23 mouse cellular contexts compared by ENCODE assay signal in genomic region chr12:11562891-11563290, GRCm38 (mm10).
DNase-seq lines count a peak whose midpoint lies in the region; ATAC-seq and TF ChIP-seq lines count a peak whose summit lies in the region.
"Had no signal": no experiment of that assay in that cellular context is flagged by ENCODE, and none has a peak within 500 bp of the region (broad histone marks: within the 10 kb centered on the region; RNA-seq: fewer than 3 reads in every experiment).

No protein-coding gene starts in this region.

- no peak overlapping the region for H3K9ac ChIP-seq in forebrain, embryonic 13.5 days
- H3K9ac ChIP-seq in forebrain, embryonic 14.5 days (ENCODE audit: low read length) = no peak overlapping the region
- H3K9ac ChIP-seq in forebrain, embryonic 16.5 days (replicated peaks; ENCODE audit: low read depth, low read length) = no peak overlapping the region

- no peak for DNase-seq in forebrain, embryonic 10.5 days (ENCODE audit: extremely low spot score, low spot score)
- peak; percentile 19 for DNase-seq in forebrain, embryonic 14.5 days (ENCODE audit: low spot score)
- DNase-seq in heart, embryonic 10.5 days (ENCODE audit: low spot score) = peak; percentile 70
- DNase-seq in heart, adult 18-20 months = no peak
- peak; percentile 26 for DNase-seq in brain, embryonic 14.5 days (ENCODE audit: low read depth)
- no peak for DNase-seq in cerebellum, adult 8-10 months
- DNase-seq: adrenal gland, adult 2 months; adrenal gland, adult 8-10 months; adrenal gland, postnatal 10 days; adrenal gland, postnatal 14 days; adrenal gland, postnatal 25 days; adrenal gland, postnatal 36 days; B cell, adult 2 months; cerebellum, adult 11 months; cerebellum, adult 11-12 months; cerebellum, adult 18-20 months had no signal

- H3K36me3 ChIP-seq in forebrain, embryonic 13.5 days (ENCODE audit: poor library complexity, severe bottlenecking) = no peaks in the 10 kb centered on the region
- no peaks in the 10 kb centered on the region for H3K36me3 ChIP-seq in forebrain, embryonic 10.5 days (replicated peaks)
- H3K36me3 ChIP-seq in forebrain, embryonic 14.5 days (ENCODE audit: control insufficient read depth, insufficient read depth, low read length) = no peaks in the 10 kb centered on the region
- H3K36me3 ChIP-seq in forebrain, embryonic 16.5 days (ENCODE audit: control insufficient read depth, insufficient read depth) = no peaks in the 10 kb centered on the region
- no peaks in the 10 kb centered on the region for H3K36me3 ChIP-seq in heart, embryonic 10.5 days
- H3K36me3 ChIP-seq: G1E had no signal

- no peak overlapping the region for H3K4me3 ChIP-seq in forebrain, embryonic 13.5 days
- H3K4me3 ChIP-seq in forebrain, embryonic 10.5 days = no peak overlapping the region
- H3K4me3 ChIP-seq in forebrain, embryonic 14.5 days (ENCODE audit: low read depth, low read length) = no peak overlapping the region
- H3K4me3 ChIP-seq in forebrain, embryonic 16.5 days (replicated peaks; ENCODE audit: low read length) = no peak overlapping the region
- no peak overlapping the region for H3K4me3 ChIP-seq in heart, embryonic 10.5 days

- 64% methylated on average over 6 of the region's 6 CpGs for WGBS in forebrain, embryonic 13.5 days
- 85% methylated on average over 6 of the region's 6 CpGs for WGBS in forebrain, embryonic 10.5 days
- 57% methylated on average over 6 of the region's 6 CpGs for WGBS in forebrain, embryonic 14.5 days
- WGBS in forebrain, embryonic 16.5 days = 64% methylated on average over 6 of the region's 6 CpGs
- 80% methylated on average over 6 of the region's 6 CpGs for WGBS in heart, embryonic 10.5 days

- peak; percentile 53; the same call in 1 of the 2 replicates for ATAC-seq in forebrain, embryonic 13.5 days
- peak; percentile 46 for ATAC-seq in forebrain, embryonic 14.5 days
- ATAC-seq in forebrain, embryonic 16.5 days = no peak
- ATAC-seq: activated CD4-positive, CD25-positive, alpha-beta regulatory T cell, adult 4 months; CD4-positive, CD25-positive, alpha-beta regulatory T cell, adult 4 months; Patski had no signal

- no peaks in the 10 kb centered on the region for H3K9me3 ChIP-seq in forebrain, embryonic 13.5 days (replicated peaks)
- H3K9me3 ChIP-seq in forebrain, embryonic 10.5 days = no peaks in the 10 kb centered on the region
- no peaks in the 10 kb centered on the region for H3K9me3 ChIP-seq in forebrain, embryonic 14.5 days (replicated peaks; ENCODE audit: control insufficient read depth, low read length)
- H3K9me3 ChIP-seq in forebrain, embryonic 16.5 days (ENCODE audit: control insufficient read depth, low read length) = no peaks in the 10 kb centered on the region
- no peaks in the 10 kb centered on the region for H3K9me3 ChIP-seq in heart, embryonic 10.5 days
- H3K9me3 ChIP-seq: G1E had no signal

- no peak for TF ChIP-seq POLR2A in brain, embryonic 14.5 days (IDR thresholded peaks at IDR 0.05; ENCODE audit: borderline replicate concordance, extremely low read depth, insufficient read depth, insufficient read length, poor library complexity, severe bottlenecking)

- H3K4me1 ChIP-seq in forebrain, embryonic 13.5 days = 0 out of 2 replicates have a peak, but pooled peaks cover 4% of the 10 kb centered on the region
- no peaks in the 10 kb centered on the region for H3K4me1 ChIP-seq in forebrain, embryonic 10.5 days
- H3K4me1 ChIP-seq in forebrain, embryonic 14.5 days (ENCODE audit: control insufficient read depth, insufficient read depth, low read length) = no peaks in the 10 kb centered on the region
- H3K4me1 ChIP-seq in forebrain, embryonic 16.5 days (replicated peaks; ENCODE audit: control insufficient read depth, insufficient read depth, low read length) = no peaks in the 10 kb centered on the region
- H3K4me1 ChIP-seq in heart, embryonic 10.5 days = no peaks in the 10 kb centered on the region

- TF ChIP-seq CTCF in brain, embryonic 14.5 days (IDR thresholded peaks at IDR 0.05; ENCODE audit: borderline replicate concordance, extremely low read depth, insufficient read depth, insufficient read length) = no peak

- H3K27ac ChIP-seq in forebrain, embryonic 13.5 days = no peak overlapping the region
- no peak overlapping the region for H3K27ac ChIP-seq in forebrain, embryonic 10.5 days
- H3K27ac ChIP-seq in forebrain, embryonic 14.5 days (ENCODE audit: low read depth, low read length) = no peak overlapping the region
- no peak overlapping the region for H3K27ac ChIP-seq in forebrain, embryonic 16.5 days (ENCODE audit: low read length)
- H3K27ac ChIP-seq in heart, embryonic 10.5 days = no peak overlapping the region

- no peaks in the 10 kb centered on the region for H3K27me3 ChIP-seq in forebrain, embryonic 13.5 days
- H3K27me3 ChIP-seq in forebrain, embryonic 10.5 days (ENCODE audit: poor library complexity, severe bottlenecking) = no peaks in the 10 kb centered on the region
- no peaks in the 10 kb centered on the region for H3K27me3 ChIP-seq in forebrain, embryonic 14.5 days (replicated peaks; ENCODE audit: control insufficient read depth, insufficient read depth, low read length)
- no peaks in the 10 kb centered on the region for H3K27me3 ChIP-seq in forebrain, embryonic 16.5 days (replicated peaks; ENCODE audit: control insufficient read depth, insufficient read depth, low read length)
- no peaks in the 10 kb centered on the region for H3K27me3 ChIP-seq in heart, embryonic 10.5 days (ENCODE audit: insufficient read depth, poor library complexity, severe bottlenecking)
- H3K27me3 ChIP-seq: CH12.LX had no signal

- H3K4me2 ChIP-seq in forebrain, embryonic 13.5 days = no peak overlapping the region
- H3K4me2 ChIP-seq in forebrain, embryonic 14.5 days (ENCODE audit: low read length) = no peak overlapping the region
- no peak overlapping the region for H3K4me2 ChIP-seq in forebrain, embryonic 16.5 days (ENCODE audit: low read length)

Comparison
In these comparisons a context has a peak if more than half of its experiments do, and no peak if none do; other contexts are left out.
1. DNase-seq: peak in forebrain, embryonic 14.5 days (single experiment), heart, embryonic 10.5 days (single experiment) and brain, embryonic 14.5 days (single experiment); none in forebrain, embryonic 10.5 days (single experiment), heart, adult 18-20 months (0 of 2) and cerebellum, adult 8-10 months (single experiment).